Mouse (Mus musculus): ENCODE results near the gene Parvg. TPM values are rescaled to one million over a fixed set of nuclear protein-coding genes. Genes with fewer than 3 reads are reported as not detected.

Gene Parvg
- total RNA-seq, 4 experiments from 2014 or later = 23.8 to 34.0 (median 31.7) TPM

- no peak for DNase-seq (ENCODE audit: low spot score in 2 of 2)
These were observed 26.3 kb downstream of the Parvg start for GRCm38 (mm10) chr15:84349915-84350738.

- DNase-seq (ENCODE audit: low spot score in 2 of 2) = no peak
These were observed 27.5 kb downstream of the Parvg start for GRCm38 (mm10) chr15:84351342-84351741.

GRCm38 (mm10) chr15:84351915-84352844 is 28.4 kb downstream of the Parvg start:
- DNase-seq (ENCODE audit: low spot score in 2 of 2) = peak; percentile 56 to 60

GRCm38 (mm10) chr15:84355081-84355480 is 31.3 kb downstream of the Parvg start:
- no peak for DNase-seq (ENCODE audit: low spot score in 2 of 2)

GRCm38 (mm10) chr15:84364746-84365145 is 40.9 kb downstream of the Parvg start:
- no peak for DNase-seq (ENCODE audit: low spot score in 2 of 2)

DNA sequence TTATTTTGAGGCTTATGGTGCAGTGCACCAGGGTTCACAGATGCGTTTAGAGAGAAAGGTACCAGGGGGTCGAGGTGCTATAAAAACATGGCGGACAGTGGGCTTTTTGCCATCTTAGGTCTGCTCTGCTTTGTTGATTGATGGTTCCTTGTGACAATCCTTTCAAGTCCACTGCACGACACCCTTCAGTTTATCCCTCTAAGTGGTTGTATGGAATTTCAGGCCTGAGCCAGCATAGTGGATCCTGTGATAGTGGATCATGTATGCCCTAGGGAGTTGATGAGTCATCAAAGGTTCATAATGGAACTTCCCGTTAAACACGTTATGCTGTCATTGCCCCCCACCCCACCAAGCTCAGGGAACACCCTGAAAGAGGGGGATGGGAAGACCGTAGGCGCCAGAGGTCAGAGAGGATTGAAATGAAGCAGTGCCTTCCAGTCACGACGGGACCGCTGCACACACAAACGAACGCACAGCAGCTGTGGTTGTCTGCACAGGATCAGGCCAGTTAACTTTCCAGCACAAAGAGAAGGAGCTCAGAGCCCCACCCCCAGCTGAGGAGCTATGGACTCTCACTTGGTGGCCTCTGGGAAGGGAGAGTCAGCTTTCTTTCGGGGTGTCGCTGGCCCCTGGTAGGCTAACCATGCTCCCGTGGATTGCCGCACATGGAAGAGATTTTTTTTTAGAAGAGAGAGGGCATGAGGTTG is 42.0 kb downstream of the Parvg start:
- DNase-seq (ENCODE audit: low spot score in 2 of 2) = no peak

DNA sequence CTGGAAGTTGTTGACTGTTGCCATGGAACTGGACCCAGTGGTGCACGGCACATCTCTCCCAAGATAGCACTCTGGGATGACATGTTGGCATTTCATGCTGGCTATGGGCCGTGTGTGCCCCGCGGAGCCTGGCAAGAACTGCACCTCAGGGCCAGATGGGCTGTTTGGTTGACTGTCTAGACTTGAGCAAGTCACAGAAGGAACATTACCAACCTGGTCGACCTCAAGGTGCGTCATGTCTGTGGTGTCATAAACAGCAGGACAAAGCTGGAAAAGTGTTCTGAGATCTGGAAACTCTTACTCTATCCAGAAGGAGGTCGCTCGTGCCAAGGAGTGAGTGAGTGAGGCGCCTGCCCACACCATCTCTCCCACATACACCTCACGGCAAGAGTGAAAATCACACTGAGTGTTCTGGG is 42.8 kb downstream of the Parvg start:
- DNase-seq (ENCODE audit: low spot score in 2 of 2) = peak; percentile 55 to 59

DNA sequence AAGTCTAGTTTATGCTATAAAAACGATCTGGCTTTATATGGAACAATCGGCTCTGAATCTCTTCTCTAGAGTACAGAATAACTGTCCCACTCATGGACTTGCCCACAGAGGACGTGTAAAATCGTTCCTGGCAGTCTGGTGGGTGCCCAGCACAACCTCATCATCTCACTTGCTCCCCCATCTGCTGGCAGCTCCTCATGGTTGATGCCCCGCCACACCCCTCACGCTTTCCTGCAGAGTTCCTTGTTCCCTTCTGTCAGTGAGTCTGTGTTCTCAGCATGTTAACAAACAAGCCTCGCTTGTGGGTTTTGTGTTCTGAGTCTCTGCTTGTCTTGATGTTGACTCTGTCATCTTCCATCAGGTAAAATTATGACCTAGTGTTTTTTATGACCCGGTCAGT is 43.6 kb downstream of the Parvg start:
- DNase-seq (ENCODE audit: low spot score in 2 of 2) = no peak

DNA sequence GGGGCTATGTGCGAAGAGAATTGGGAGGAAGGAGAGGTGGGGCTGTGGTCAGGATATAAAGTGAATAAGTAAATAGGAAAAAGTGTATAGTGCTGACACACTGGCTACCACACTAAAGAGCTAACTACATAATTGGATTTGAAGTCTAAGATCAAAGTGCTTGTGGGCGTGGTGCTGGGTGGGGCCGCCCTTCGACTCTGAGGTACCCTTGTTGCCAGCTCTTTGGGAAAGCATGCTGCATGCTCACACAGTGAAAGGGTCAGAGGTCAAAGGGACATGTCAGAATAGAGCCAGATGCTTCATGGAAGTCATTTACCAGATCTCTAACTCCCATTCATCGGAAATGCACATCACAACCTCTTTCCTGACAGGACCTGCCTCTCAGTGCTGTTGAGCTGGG is 49.0 kb downstream of the Parvg start:
- no peak for DNase-seq (ENCODE audit: low spot score in 2 of 2)

GRCm38 (mm10) chr15:84378734-84379133 is 54.9 kb downstream of the Parvg start:
- DNase-seq (ENCODE audit: low spot score in 2 of 2) = no peak

GRCm38 (mm10) chr15:84380181-84380580 is 56.4 kb downstream of the Parvg start:
- DNase-seq (ENCODE audit: low spot score in 2 of 2) = no peak

DNA sequence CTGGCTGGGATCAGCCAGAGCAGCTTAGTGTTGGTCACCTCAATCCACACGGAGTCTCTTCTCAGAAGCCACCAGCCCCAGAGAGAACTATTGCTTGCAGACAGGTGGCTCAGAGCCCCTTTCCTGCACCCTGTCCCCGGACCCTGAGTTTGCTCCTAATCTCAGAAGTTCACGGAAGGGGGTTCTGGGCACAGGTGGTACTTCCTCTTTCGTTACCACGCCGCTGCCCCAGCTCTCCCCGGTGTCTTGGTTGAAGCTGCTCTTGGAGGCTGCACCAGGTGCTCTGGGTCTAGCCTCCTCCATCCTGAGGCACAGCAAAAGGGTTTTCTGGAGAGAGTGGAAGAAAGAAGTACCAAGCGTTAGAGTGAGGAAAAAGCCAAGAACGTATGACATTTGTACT is 60.2 kb downstream of the Parvg start:
- no peak for DNase-seq (ENCODE audit: low spot score in 2 of 2)

GRCm38 (mm10) chr15:84385995-84386565 is 62.3 kb downstream of the Parvg start:
- DNase-seq (ENCODE audit: low spot score in 2 of 2) = no peak

GRCm38 (mm10) chr15:84388698-84389131 is 64.9 kb downstream of the Parvg start:
- DNase-seq (ENCODE audit: low spot score in 2 of 2) = no peak

DNA sequence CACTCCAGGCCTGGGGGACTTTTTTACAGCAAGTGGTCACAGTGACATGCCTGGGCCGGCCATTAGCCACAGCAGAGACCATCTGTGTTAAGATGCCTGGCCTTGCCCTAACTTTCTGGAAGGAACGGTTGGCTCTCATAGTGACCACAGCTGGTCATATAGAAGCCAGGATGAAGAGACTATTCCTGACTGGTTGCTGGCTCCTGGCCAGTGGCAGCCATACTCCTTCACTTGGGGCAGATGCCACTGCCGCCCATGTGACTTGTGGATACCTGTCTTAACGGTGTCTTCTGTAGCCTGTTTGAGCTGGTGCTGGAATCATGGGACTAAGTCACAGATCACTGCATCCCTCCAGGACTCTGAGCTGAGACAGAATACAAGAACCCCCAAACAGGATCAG is 68.3 kb downstream of the Parvg start:
- DNase-seq (ENCODE audit: low spot score in 2 of 2) = no peak

Other genes with a start within 250 kb of the Parvg start
- 100 to 1,000 TPM; 302 to 347 (median 323) TPM for gene Sult4a1, start 218.3 kb upstream of the Parvg start, total RNA-seq (2022)
- gene Pnpla5, start 200.9 kb upstream of the Parvg start, total RNA-seq (2022) = not detected
- gene Pnpla3, start 156.2 kb upstream of the Parvg start, total RNA-seq (2022) = 10 to 100 TPM in 2 of 4 experiments, 1 to 10 TPM in 2; 7.3 to 11.5 (median 9.4) TPM
- gene Samm50, start 131.8 kb upstream of the Parvg start, total RNA-seq (2022) = 100 to 1,000 TPM; 102 to 107 (median 105) TPM
- 10 to 100 TPM; 23.2 to 33.7 (median 26.9) TPM for gene Parvb, start 92.0 kb upstream of the Parvg start, total RNA-seq (2022)
- gene Shisal1, start 123.1 kb downstream of the Parvg start, total RNA-seq (2022) = 10 to 100 TPM; 44.3 to 55.3 (median 48.2) TPM
- 10 to 100 TPM; 48.6 to 55.4 (median 52.2) TPM for gene Rtl6, start 233.8 kb downstream of the Parvg start, total RNA-seq (2022)

All from layer of hippocampus, adult 8-10 months (tissue).